Mouse (Mus musculus) liver, embryonic 13.5 days (tissue): Measurements from ENCODE around the gene Scai. TPM values are rescaled to one million over a fixed set of nuclear protein-coding genes. Genes with fewer than 3 reads are reported as not detected.
"Not testable (repeated sequence)": the region's sequence is repeated elsewhere in the genome, so short reads cannot be mapped to it uniquely, and the experiment has no call there.

Source experiments
- ATAC-seq: fragments of 200-750 bp; cut with Nextera tagmentation; 2 replicates; pipeline ENCODE4 v1.8.0; 2017; ENCODE audit warnings: low read depth, mild to moderate bottlenecking, moderate number of reproducible peaks, moderate library complexity
- DNase-seq: peaks from one replicate; pipeline ENCODE4 v3.0.0; 2022
- H3K27ac ChIP-seq: fragments of 300-500 bp; sonication (generic); 2 replicates; pipeline ENCODE4 v1.5.1; 2015; ENCODE audit warnings: moderate library complexity, mild to moderate bottlenecking, inconsistent platforms
- H3K27me3 ChIP-seq: fragments of 300-500 bp; sonication (generic); 2 replicates; pipeline ENCODE4 v1.6.1; 2015; ENCODE audit warnings: mild to moderate bottlenecking, inconsistent platforms
- H3K36me3 ChIP-seq: fragments of 300-500 bp; sonication (generic); 2 replicates; pipeline ENCODE4 v1.6.1; 2015; ENCODE audit warnings: mild to moderate bottlenecking, inconsistent platforms
- H3K4me1 ChIP-seq: fragments of 300-500 bp; sonication (generic); replicated peaks from 2 replicates; pipeline ENCODE4 v1.6.1; 2015; ENCODE audit warnings: inconsistent platforms
- H3K4me2 ChIP-seq: fragments of 300-500 bp; sonication (generic); 2 replicates; pipeline ENCODE4 v1.6.1; 2015; ENCODE audit warnings: inconsistent platforms, mild to moderate bottlenecking, moderate library complexity
- H3K4me3 ChIP-seq: fragments of 300-500 bp; sonication (generic); replicated peaks from 2 replicates; pipeline ENCODE4 v1.5.1; 2015; ENCODE audit warnings: mild to moderate bottlenecking, inconsistent platforms
- H3K9ac ChIP-seq: fragments of 300-500 bp; sonication (generic); 2 replicates; pipeline ENCODE4 v1.6.1; 2015; ENCODE audit warnings: mild to moderate bottlenecking, inconsistent platforms
- H3K9me3 ChIP-seq: fragments of 300-500 bp; sonication (generic); replicated peaks from 2 replicates; pipeline ENCODE4 v1.6.1; 2016; ENCODE audit warnings: inconsistent platforms
- WGBS: fragments of 180-500 bp; shearing (Covaris S2); methylation state at CpG from one replicate; pipeline ENCODE4 v1.1.7; 2015; ENCODE audit not compliant: insufficient replicate concordance; 5-methylcytosine and 5-hydroxymethylcytosine counted together
- polyA plus RNA-seq: library from polyadenylated mRNA; unstranded; fragments of >200 nt; fragmentation: Nextera tagmentation; extraction: Ambion mirVana; gene quantifications from 2 replicates; pipeline ENCODE4 v1.2.1, GENCODE M21; 2015

Scai gene
- polyA plus RNA-seq, 1 experiment from 2014 or later: 1.3 TPM

- Histone ChIP-seq H3K27me3 (no peaks in the 10 kb centered on the region), H3K9ac (no peak overlapping the region), H3K36me3 (no peaks in the 10 kb centered on the region), H3K4me1 (peaks cover 41% of the 10 kb centered on the region), H3K4me3 (no peak overlapping the region), H3K9me3 (no peaks in the 10 kb centered on the region), H3K27ac (peak overlapping the region; percentile 67), H3K4me2 (peak overlapping the region; percentile 0; the same call in 1 of the 2 replicates)
- peak; percentile 61 for DNase-seq
- ATAC-seq: peak; percentile 99
- WGBS: 51% methylated on average over 3 of the region's 3 CpGs
Observed at GRCm38 (mm10) chr2:39129526-39130326, 60.8 kb downstream of the Scai start.

GRCm38 (mm10) chr2:39124167-39124566 lies 66.4 kb downstream of the Scai start:
- WGBS: 40% methylated on average over 5 of the region's 5 CpGs
- peak; percentile 91 for ATAC-seq

GRCm38 (mm10) chr2:39121137-39121536 lies 69.4 kb downstream of the Scai start:
- 59% methylated on average over 5 of the region's 5 CpGs for WGBS
- peaks cover 24% of the 10 kb centered on the region for H3K4me1 ChIP-seq
- H3K9me3 ChIP-seq: no peaks in the 10 kb centered on the region
- H3K27me3 ChIP-seq: no peaks in the 10 kb centered on the region
- H3K4me2 ChIP-seq: no peak overlapping the region
- peaks cover 5% of the 10 kb centered on the region for H3K36me3 ChIP-seq
- H3K4me3 ChIP-seq: no peak overlapping the region
- DNase-seq (no peak), ATAC-seq (no peak)
- H3K27ac ChIP-seq: no peak overlapping the region
- H3K9ac ChIP-seq: no peak overlapping the region

More at GRCm38 (mm10) chr2:39124167-39124566, 66.4 kb downstream of the Scai start:
- peak; percentile 49 for DNase-seq
- H3K27ac ChIP-seq: peak overlapping the region; percentile 70
- peaks cover 33% of the 10 kb centered on the region for H3K4me1 ChIP-seq
- H3K27me3 ChIP-seq: no peaks in the 10 kb centered on the region
- no peak overlapping the region for H3K9ac ChIP-seq
- H3K4me2 ChIP-seq: 0 out of 2 replicates have a peak overlapping the region, but pooled peaks have one; percentile 11
- no peaks in the 10 kb centered on the region for H3K9me3 ChIP-seq
- no peak overlapping the region for H3K4me3 ChIP-seq
- peaks cover 5% of the 10 kb centered on the region for H3K36me3 ChIP-seq

- 71% methylated on average over 2 of the region's 2 CpGs for WGBS
- Histone ChIP-seq H3K4me2 (no peak overlapping the region), H3K9ac (no peak overlapping the region), H3K27ac (no peak overlapping the region), H3K9me3 (no peaks in the 10 kb centered on the region), H3K4me3 (no peak overlapping the region), H3K4me1 (peaks cover 16% of the 10 kb centered on the region), H3K36me3 (peaks cover 8% of the 10 kb centered on the region), H3K27me3 (no peaks in the 10 kb centered on the region)
- DNase-seq (no peak), ATAC-seq (no peak)
Observed at GRCm38 (mm10) chr2:39116583-39116982, 74.0 kb downstream of the Scai start.

GRCm38 (mm10) chr2:39114093-39114492 lies 76.4 kb downstream of the Scai start:
- no peaks in the 10 kb centered on the region for H3K9me3 ChIP-seq
- H3K36me3 ChIP-seq: 0 out of 2 replicates have a peak, but pooled peaks cover 3% of the 10 kb centered on the region
- H3K4me1 ChIP-seq: peaks cover 28% of the 10 kb centered on the region
- no peak overlapping the region for H3K4me3 ChIP-seq
- no peak overlapping the region for H3K27ac ChIP-seq
- DNase-seq (no peak), ATAC-seq (peak; percentile 55; the same call in 1 of the 2 replicates)
- no peaks in the 10 kb centered on the region for H3K27me3 ChIP-seq
- H3K9ac ChIP-seq: no peak overlapping the region
- H3K4me2 ChIP-seq: no peak overlapping the region
- 55% methylated on average over 7 of the region's 7 CpGs for WGBS

- no peak overlapping the region for H3K4me2 ChIP-seq
- H3K4me1 ChIP-seq: peaks cover 20% of the 10 kb centered on the region
- no peaks in the 10 kb centered on the region for H3K9me3 ChIP-seq
- DNase-seq (no peak), ATAC-seq (0 out of 2 replicates have a peak, but pooled peaks have one; percentile 63)
- no peak overlapping the region for H3K9ac ChIP-seq
- H3K27me3 ChIP-seq: no peaks in the 10 kb centered on the region
- H3K36me3 ChIP-seq: no peaks in the 10 kb centered on the region
- H3K4me3 ChIP-seq: no peak overlapping the region
- H3K27ac ChIP-seq: peak overlapping the region; percentile 26; the same call in 1 of the 2 replicates
Observed at GRCm38 (mm10) chr2:39110514-39110913, 80.0 kb downstream of the Scai start.

- peak; percentile 63 for ATAC-seq
- H3K27ac ChIP-seq: peak overlapping the region; percentile 26; the same call in 1 of the 2 replicates
Observed at GRCm38 (mm10) chr2:39109712-39110111, 80.8 kb downstream of the Scai start.

GRCm38 (mm10) chr2:39099951-39100350 lies 90.6 kb downstream of the Scai start:
- H3K9ac ChIP-seq, H3K4me3 ChIP-seq, H3K9me3 ChIP-seq, H3K27ac ChIP-seq, ATAC-seq, H3K4me1 ChIP-seq, H3K27me3 ChIP-seq, H3K4me2 ChIP-seq, DNase-seq: not testable (repeated sequence)
- 93% methylated on average over 1 of the region's 1 CpGs for WGBS
- peaks cover 15% of the 10 kb centered on the region; the same call in 1 of the 2 replicates for H3K36me3 ChIP-seq

More at GRCm38 (mm10) chr2:39109712-39110111, 80.8 kb downstream of the Scai start:
- H3K4me2 ChIP-seq, H3K27me3 ChIP-seq, H3K9ac ChIP-seq, H3K9me3 ChIP-seq, H3K4me3 ChIP-seq, DNase-seq, H3K36me3 ChIP-seq: not testable (repeated sequence)
- peaks cover 19% of the 10 kb centered on the region for H3K4me1 ChIP-seq

GRCm38 (mm10) chr2:39097993-39098392 lies 92.5 kb downstream of the Scai start:
- H3K4me3 ChIP-seq: no peak overlapping the region
- DNase-seq (peak; percentile 11), ATAC-seq (no peak)
- no peaks in the 10 kb centered on the region for H3K27me3 ChIP-seq
- no peaks in the 10 kb centered on the region for H3K4me1 ChIP-seq
- H3K9ac ChIP-seq: no peak overlapping the region
- no peak overlapping the region for H3K4me2 ChIP-seq
- no peaks in the 10 kb centered on the region for H3K9me3 ChIP-seq
- H3K36me3 ChIP-seq: peaks cover 13% of the 10 kb centered on the region; the same call in 1 of the 2 replicates
- H3K27ac ChIP-seq: no peak overlapping the region

GRCm38 (mm10) chr2:39091966-39092365 lies 98.6 kb downstream of the Scai start:
- H3K27me3 ChIP-seq: no peaks in the 10 kb centered on the region
- H3K9me3 ChIP-seq: no peaks in the 10 kb centered on the region
- H3K27ac ChIP-seq: no peak overlapping the region
- 81% methylated on average over 1 of the region's 1 CpGs for WGBS
- 0 out of 2 replicates have a peak, but pooled peaks cover 3% of the 10 kb centered on the region for H3K36me3 ChIP-seq
- H3K4me2 ChIP-seq: no peak overlapping the region
- no peak overlapping the region for H3K9ac ChIP-seq
- no peak for ATAC-seq
- no peak overlapping the region for H3K4me3 ChIP-seq
- no peaks in the 10 kb centered on the region for H3K4me1 ChIP-seq
- DNase-seq: no peak

- no peaks in the 10 kb centered on the region for H3K9me3 ChIP-seq
- H3K4me2 ChIP-seq: no peak overlapping the region
- no peak for ATAC-seq
- H3K36me3 ChIP-seq: peaks cover 8% of the 10 kb centered on the region; the same call in 1 of the 2 replicates
- H3K4me1 ChIP-seq: no peaks in the 10 kb centered on the region
- no peak overlapping the region for H3K9ac ChIP-seq
- WGBS: 63% methylated on average over 3 of the region's 3 CpGs
- DNase-seq: no peak
- no peaks in the 10 kb centered on the region for H3K27me3 ChIP-seq
- H3K27ac ChIP-seq: no peak overlapping the region
- H3K4me3 ChIP-seq: no peak overlapping the region
Observed at GRCm38 (mm10) chr2:39082706-39083105, 107.8 kb downstream of the Scai start.

- no peak overlapping the region for H3K4me3 ChIP-seq
- H3K27ac ChIP-seq: no peak overlapping the region
- ATAC-seq (no peak), DNase-seq (no peak)
- H3K4me1 ChIP-seq: 0 out of 2 replicates have a peak, but pooled peaks cover 2% of the 10 kb centered on the region
- H3K9me3 ChIP-seq: no peaks in the 10 kb centered on the region
- no peak overlapping the region for H3K4me2 ChIP-seq
- H3K27me3 ChIP-seq: no peaks in the 10 kb centered on the region
- no peak overlapping the region for H3K9ac ChIP-seq
- no peaks in the 10 kb centered on the region for H3K36me3 ChIP-seq
Observed at GRCm38 (mm10) chr2:39070666-39071065, 119.9 kb downstream of the Scai start.
